Mouse (Mus musculus) kidney, adult 2 months (tissue): ENCODE results near the gene Pcsk2.

ENCODE experiments used
- CTCF ChIP-seq: fragments of 200-500 bp; conservative IDR thresholded peaks from 2 replicates; pipeline ENCODE4 v1.5.1; 2011; ENCODE audit warnings: low read depth, mild to moderate bottlenecking, control low read depth, low read length, moderate library complexity, mixed read lengths; ENCODE audit not compliant: insufficient read depth, insufficient read length
- POLR2A ChIP-seq: fragments of 200-500 bp; IDR thresholded peaks from one replicate; pipeline ENCODE4 v1.6.1; 2011; ENCODE audit warnings: low read depth, low read length, control low read depth

DNA sequence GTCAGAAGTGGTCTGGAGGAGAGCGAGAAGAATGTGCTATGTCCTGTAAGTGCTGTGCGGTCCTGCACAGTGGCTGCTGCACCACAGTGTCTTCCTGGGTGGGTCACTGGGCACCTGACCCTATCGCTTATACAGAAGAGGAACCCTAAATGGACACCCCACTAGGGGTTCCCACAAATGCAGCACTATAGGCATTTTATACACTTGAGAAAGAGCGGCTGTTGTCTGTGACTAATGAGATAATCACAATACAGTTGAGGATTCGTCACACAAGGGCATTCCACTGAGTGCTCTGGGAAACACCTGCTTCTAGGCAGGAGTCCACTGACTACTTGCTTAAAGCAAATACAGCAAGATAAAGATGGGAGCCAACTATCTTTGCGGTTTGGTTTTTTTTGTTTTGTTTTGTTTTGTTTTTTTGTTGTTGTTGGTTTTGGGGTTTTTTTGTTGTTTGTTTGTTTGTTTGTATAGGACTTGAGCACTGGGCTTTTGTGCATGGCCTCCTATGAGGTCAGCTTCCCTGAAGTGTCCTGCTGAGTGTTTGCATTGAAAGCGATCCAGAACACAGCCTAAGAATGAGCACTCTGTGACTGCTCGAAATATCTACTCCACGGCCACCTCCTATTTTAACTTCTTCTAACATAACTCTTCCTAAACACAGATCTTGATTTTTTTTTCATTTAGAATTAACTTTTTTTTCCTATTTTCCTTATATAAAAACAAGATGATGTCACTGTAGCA, 261.1 kb downstream of the Pcsk2 start:
- TF ChIP-seq POLR2A (no peak), CTCF (no peak)
